ENCODE assay signal across 8 mouse cellular contexts in the genomic region with DNA sequence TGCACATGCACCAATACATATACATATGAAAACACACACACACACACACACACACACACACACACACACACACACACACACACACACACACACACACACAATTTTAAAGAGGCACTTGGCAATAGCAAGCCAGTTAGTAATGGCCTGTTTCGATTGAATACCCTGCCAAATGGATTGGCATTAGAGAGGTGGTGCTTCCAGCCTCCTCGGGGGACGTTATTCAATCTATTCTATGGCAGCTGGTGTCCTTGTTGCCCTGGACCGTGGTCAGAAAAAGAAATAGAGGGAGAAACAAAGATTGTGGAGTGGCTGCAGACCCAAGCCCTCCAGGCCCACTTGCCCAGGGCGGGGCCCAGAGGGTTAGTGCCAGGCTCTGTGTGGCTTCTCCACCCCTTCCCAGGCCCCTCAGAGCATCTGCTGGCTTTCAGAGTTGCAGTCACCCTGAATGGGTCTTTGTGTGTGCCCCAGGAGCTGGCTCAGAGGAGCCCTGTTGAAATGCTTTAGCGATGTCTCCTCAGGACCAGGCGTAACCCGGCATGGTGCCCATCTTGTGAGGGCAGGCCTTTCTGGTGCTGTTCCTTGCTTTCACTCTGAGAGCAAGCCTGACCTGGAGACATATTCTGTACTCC.
DNase-seq lines count a peak whose midpoint lies in the region; ATAC-seq and TF ChIP-seq lines count a peak whose summit lies in the region.

No protein-coding gene starts in this region.

- no peak for TF ChIP-seq EP300 in lung, postnatal 0 days (IDR thresholded peaks at IDR 0.05)

- H3K4me3 ChIP-seq in gastrocnemius, adult 2 months: no peak overlapping the region
- no peak overlapping the region for H3K4me3 ChIP-seq in lung, postnatal 0 days (ENCODE audit: low read depth, low read length)

- no peaks in the 10 kb centered on the region for H3K27me3 ChIP-seq in lung, postnatal 0 days (replicated peaks; ENCODE audit: insufficient read depth, low read length)

- no peaks in the 10 kb centered on the region for H3K36me3 ChIP-seq in lung, postnatal 0 days (ENCODE audit: insufficient read depth, low read length)

- peak; percentile 26 for DNase-seq in gastrocnemius, adult 2 months
- no peak for DNase-seq in gastrocnemius, adult 18-20 months (ENCODE audit: low spot score)
- peak; percentile 27 to 48 for DNase-seq in frontal cortex, postnatal 36 days (ENCODE audit: low spot score in 2 of 2)
- DNase-seq in left cerebral cortex, postnatal 10 days (ENCODE audit: extremely low spot score in 1 of 2, low spot score in 2 of 2): peak; percentile 66 to 70
- peak; percentile 44 for DNase-seq in right cerebral cortex, postnatal 36 days (ENCODE audit: low spot score in 2 of 2)
- DNase-seq in lung, postnatal 0 days (ENCODE audit: low spot score): no peak
- DNase-seq in spleen, adult 12 weeks (ENCODE audit: low spot score): no peak
- no peak for DNase-seq in adrenal gland, adult 8-10 months

- no peaks in the 10 kb centered on the region for H3K9me3 ChIP-seq in lung, postnatal 0 days (ENCODE audit: low read length)

- peak overlapping the region; percentile 21 for H3K27ac ChIP-seq in gastrocnemius, adult 2 months
- no peak overlapping the region for H3K27ac ChIP-seq in lung, postnatal 0 days (ENCODE audit: low read length)

- ATAC-seq in lung, postnatal 0 days: no peak

- no peak for TF ChIP-seq CTCF in gastrocnemius, adult 2 months (IDR thresholded peaks at IDR 0.05)
- no peak for TF ChIP-seq CTCF in lung, postnatal 0 days (IDR thresholded peaks at IDR 0.05)

- no peak overlapping the region for H3K9ac ChIP-seq in lung, postnatal 0 days (replicated peaks; ENCODE audit: low read depth)

- no peak overlapping the region for H3K4me2 ChIP-seq in lung, postnatal 0 days (replicated peaks; ENCODE audit: low read depth, low read length)

- intact Hi-C loops in gastrocnemius, adult 2 months (cut with DNase I): loop anchor here (5.0 kb wide), 1 partner anchor 87 kb away; no protein-coding TSS in a partner anchor
- intact Hi-C loops in left cerebral cortex, postnatal 10 days (cut with DNase I): loop anchor here (5.0 kb wide), 2 partner anchors 87 to 237 kb away; no protein-coding TSS in a partner anchor

- H3K4me1 ChIP-seq in lung, postnatal 0 days (ENCODE audit: insufficient read depth, low read depth, low read length): no peaks in the 10 kb centered on the region

- 71% methylated on average over 8 of the region's 8 CpGs for WGBS in lung, postnatal 0 days

Comparison
In these comparisons a context has a peak if more than half of its experiments do, and no peak if none do; other contexts are left out.
1. DNase-seq: peak in gastrocnemius, adult 2 months (single experiment), frontal cortex, postnatal 36 days (2 of 2), left cerebral cortex, postnatal 10 days (2 of 2) and right cerebral cortex, postnatal 36 days (2 of 2); none in gastrocnemius, adult 18-20 months (single experiment), lung, postnatal 0 days (single experiment), spleen, adult 12 weeks (single experiment) and adrenal gland, adult 8-10 months (single experiment).